Mouse (Mus musculus): Measurements from ENCODE around the gene Bcar3.

Gene Bcar3

GRCm38 (mm10) chr3:122336030-122336429 is 42.1 kb downstream of the Bcar3 start:
- in situ Hi-C loops (cut with MboI, MseI) = no loop called here

- in situ Hi-C loops (cut with MboI, MseI) = no loop called here
Measured at GRCm38 (mm10) chr3:122337992-122338391, 44.1 kb downstream of the Bcar3 start.

- in situ Hi-C loops (cut with MboI, MseI) = no loop called here
Measured at GRCm38 (mm10) chr3:122338897-122339296, 45.0 kb downstream of the Bcar3 start.

DNA sequence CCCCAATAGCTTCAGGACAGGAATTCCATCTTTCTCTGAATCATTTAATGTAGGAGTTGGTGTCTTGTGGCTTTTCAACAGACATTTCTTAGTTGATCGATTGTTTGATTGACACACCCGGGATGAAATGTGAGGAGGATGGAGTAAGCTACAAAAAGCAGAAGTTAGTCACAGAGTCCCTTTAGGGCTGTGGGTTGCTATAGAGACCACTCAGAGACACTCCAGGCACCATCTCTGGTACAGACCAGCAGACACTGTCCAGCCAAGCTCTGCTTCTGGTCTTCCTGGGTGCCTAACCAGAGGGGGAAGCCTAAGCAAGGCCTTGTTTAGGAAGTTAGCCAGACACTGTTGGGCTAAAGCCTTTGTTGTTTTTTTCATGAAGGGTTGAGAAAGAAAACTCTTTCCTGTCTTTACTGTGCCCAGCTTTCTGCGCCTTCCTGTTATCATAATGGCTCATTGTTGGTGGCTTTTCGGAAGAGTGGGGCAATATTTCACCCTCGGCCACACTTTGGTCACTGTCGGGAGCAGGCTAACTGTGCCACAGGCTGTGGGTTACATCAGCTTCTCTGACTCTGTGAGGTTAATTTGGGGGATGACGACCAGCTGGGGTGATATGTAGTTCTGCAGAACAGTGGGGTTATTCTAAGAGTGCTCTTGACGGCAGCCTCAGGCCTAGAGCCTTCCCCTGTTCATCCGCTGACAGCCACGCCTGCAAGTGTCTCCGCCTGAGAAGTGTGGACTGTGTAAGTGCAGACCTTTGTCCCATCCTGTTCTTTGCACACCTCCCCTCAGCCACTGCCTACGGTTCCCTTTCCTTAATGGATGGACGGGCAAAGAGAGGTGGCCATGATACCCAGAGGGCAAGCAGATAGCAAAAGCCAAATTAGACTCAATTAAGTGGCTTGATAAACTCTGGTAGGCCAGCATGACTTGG is 46.5 kb downstream of the Bcar3 start:
- in situ Hi-C loops (cut with MboI, MseI) = no loop called here

DNA sequence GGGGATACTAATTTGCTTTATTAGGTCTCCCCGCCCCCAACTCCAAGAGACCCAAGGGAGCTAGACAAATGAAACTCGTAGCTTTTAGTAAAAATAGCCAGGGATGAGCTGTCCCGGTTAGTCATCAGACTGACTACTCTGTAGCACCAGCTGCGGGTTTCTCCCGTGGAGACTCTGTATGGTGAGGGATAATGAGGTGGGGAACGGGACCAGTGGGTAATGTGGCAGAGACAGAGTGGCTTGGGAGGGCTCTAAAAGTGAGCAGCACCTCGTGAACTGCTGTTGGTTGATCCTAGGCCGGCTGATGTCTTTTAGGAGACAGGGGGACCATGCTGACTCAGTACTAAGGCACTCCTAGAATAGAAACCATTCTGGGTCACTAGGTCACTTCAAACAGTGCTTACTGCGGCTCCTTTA is 49.5 kb downstream of the Bcar3 start:
- in situ Hi-C loops (cut with MboI, MseI) = no loop called here

- in situ Hi-C loops (cut with MboI, MseI) = no loop called here
Measured at GRCm38 (mm10) chr3:122344350-122344749, 50.4 kb downstream of the Bcar3 start.

DNA sequence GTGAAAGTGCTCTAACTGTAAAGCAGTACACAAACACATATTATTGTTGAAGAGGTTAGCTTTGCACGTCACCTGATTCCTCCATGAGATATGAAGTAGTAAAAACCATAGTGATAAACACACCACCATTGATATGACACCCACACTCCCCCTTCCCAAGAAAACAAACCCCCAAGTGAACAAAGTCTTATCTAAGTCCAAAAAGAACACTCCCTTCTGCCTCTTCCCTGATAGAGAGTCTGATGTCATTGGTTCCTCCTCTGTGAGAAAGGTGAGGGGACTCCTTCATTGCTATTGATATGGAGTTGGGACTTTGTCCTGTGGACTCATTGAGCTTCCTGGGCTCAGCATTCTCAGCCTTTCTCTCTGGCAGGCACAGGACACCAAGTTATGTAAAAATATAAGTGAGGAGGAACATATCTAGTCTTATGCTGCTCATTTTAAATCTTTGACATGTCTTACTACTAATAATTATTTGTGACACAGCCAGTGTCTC is 52.1 kb downstream of the Bcar3 start:
- in situ Hi-C loops (cut with MboI, MseI) = no loop called here

GRCm38 (mm10) chr3:122346600-122346999 is 52.7 kb downstream of the Bcar3 start:
- in situ Hi-C loops (cut with MboI, MseI) = no loop called here

DNA sequence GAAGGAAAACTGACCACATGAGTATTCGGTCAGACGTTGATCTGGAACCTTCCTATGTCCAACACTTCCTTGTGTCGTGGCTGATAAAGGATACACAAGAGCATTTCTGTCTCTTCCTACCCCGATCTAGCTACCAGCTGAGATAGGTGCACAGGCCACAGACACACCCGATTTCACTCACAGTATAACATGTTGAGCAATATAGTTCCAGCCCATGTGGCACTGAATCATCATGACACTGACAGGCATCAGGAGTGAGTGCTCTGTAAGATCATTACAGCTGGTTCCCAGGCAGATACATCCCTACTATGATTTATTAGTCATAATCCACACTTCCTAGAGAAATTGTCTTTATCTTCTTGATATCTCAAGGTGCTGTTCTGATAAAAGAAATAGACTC is 54.7 kb downstream of the Bcar3 start:
- in situ Hi-C loops (cut with MboI, MseI) = no loop called here

DNA sequence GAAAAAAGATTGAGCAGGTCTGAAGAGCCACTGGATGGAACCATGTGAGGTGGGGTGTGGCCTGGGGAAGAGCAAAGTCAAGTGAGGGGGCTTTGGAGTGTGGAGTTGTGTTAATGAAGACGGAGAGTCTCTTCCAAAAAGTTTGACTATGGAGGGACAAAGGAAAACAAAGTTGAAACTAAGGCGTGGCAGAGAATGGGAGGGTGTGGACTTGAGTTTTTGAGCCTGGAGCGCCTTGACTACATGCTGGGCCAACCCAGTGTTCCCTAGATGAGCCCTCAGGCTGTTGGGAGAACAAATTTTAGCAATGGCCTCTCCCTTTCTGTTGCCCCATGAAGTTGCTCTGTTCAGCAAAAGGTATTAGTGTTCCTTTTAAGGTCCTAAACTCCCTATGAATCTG is 58.9 kb downstream of the Bcar3 start:
- in situ Hi-C loops (cut with MboI, MseI) = no loop called here

DNA sequence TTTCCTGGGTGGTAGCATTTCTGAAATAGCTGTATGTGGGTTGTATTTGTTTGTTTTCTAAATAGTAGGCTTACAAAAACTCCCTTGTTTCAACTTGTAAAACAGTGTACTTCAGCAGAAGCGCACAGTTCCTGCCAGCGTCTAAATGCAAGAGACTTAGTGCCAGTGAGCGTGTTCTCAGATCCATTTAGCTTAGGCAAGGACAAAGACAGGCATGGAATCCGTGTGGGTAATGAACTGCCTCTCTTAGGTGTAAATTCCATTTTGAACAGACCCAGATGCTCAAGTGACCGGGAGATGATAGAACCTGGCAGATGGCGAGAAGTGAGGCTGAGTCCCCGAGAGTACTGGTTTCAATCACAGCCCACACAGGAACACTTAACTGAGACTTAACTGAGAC is 65.5 kb downstream of the Bcar3 start:
- in situ Hi-C loops (cut with MboI, MseI) = no loop called here

DNA sequence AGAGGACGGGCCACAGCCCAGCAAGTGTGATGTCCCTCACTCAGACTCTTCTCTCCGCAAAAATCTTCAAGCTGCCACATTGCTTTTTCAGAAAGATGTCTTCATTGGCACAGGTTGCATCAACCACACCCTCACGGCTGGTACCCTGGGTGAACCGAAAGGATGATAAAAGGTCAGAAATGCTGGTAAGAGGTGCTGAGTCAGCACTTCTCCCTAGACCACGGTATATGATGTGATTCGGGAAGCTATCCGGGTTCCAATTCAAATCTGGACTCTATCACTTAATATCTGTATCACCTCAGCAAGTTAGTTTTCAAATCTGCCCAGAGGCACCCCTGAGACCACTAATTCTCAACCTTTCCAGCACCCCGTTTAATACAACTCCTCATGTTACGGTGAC is 66.0 kb downstream of the Bcar3 start:
- in situ Hi-C loops (cut with MboI, MseI) = no loop called here

DNA sequence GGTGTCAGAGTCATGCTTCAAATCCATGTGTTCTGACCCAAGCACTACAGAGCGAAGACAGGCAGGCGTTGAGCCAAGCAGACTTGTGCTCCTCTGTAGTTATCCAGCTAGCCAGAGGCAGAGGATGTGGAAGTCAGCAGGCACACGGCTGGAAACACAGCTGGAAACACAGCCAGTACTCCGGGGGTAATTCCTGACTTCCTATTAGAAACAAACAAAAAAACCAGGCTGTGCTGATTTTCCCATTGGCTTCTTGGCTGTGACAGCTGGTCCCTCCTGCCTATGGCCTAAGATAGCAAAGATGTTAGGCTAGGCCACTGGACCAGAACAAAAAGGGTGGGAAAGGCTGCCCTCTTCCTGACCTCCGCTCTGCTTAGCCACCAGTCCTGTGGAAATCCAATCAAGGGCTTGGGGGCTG is 66.8 kb downstream of the Bcar3 start:
- in situ Hi-C loops (cut with MboI, MseI) = no loop called here

DNA sequence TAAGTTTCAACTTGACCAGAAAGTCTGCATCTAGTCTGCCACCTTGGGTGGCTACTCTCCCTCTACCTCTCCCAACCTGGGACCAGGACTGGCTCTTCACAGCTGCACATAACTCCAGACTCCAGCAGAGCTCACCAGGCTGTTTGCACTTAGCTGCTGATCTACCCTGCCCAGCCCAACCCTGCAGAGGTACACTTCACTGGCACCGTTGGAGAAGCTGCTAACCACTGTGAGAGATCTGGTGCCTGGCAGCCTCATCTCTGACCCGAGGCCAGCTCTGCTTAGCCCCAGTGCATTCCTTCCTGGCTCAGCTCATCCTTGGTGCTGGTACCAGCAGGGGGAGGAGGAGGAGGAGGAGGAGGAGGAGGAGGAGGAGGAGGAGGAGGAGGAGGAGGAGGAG is 68.8 kb downstream of the Bcar3 start:
- in situ Hi-C loops (cut with MboI, MseI) = no loop called here

- in situ Hi-C loops (cut with MboI, MseI) = no loop called here
Measured at GRCm38 (mm10) chr3:122364565-122364964, 70.6 kb downstream of the Bcar3 start.

DNA sequence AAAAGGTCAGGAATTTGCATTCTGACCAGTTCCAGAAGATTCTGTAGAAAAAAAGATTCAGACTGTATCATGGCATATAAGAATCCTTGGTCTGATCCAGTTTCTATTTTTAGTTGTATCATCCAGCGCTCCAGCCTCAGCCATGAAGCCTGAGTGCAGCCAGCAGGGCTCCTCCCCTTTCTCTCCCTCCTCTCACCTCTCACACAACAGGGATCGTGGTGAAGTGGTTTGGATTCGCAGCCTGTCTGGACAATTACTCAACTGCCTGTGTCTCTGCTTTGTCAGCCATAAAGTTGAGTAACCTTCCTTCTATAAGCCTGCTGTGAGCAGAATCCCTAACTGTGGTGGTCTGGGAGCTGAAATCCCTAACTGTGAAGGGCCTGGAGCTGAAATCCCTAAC is 71.4 kb downstream of the Bcar3 start:
- in situ Hi-C loops (cut with MboI, MseI) = no loop called here

DNA sequence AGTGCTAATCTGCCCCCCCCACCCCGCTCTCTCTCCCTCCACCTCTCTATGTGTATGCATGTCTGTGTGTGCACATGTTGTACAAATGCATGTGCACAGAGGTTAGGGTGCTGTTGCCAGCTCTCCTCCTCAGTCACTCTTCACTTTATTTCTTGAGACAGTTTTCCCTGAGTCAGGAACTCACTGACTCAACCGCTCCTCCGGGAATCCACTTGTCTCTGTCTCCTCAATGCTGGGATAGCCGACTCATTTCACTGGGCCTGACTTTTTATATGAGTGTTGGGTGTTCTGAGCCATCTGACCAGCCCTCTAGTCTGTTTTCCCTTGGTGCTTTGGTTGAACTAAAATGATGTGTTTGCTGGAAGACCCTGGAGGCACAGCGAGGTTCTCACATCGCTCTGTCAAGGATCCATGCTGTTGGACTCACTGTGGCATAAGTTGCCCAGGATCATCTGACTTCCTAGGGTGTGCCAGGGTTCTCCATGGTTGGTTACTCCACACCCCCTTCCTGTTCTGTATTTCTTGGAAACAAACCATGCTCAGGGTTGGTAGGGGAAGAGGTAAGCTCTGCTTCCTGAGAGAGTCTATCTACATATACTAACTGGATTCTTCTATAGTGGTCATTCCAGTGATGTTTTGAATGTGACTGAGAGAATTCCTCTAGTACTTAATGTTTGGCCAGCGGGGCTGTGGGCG is 77.9 kb downstream of the Bcar3 start:
- in situ Hi-C loops (cut with MboI, MseI) = no loop called here

DNA sequence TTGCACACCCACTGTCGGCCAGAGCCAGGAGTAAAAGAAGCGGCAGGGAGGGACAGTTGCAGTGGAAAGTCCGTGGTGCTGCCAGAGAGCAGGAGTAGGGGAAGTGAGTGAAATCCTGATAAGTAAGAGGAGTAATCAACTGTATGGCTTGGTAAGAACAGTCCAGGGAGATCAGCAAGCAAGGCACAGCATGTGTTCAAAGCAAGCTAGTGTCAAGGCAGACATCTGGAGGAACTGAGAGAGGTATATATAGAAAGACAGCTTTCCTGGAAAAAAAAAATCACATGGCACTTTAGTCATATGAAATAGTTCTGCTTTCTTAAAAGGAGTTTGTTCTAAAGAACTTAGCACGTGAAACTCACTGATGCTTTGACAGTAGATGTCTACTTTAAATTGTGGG is 78.7 kb downstream of the Bcar3 start:
- in situ Hi-C loops (cut with MboI, MseI) = no loop called here

- in situ Hi-C loops (cut with MboI, MseI) = loop anchor here (25.0 kb wide), 1 partner anchor 714 kb away; the partner anchor contains the start of gene 4930432M17Rik
Measured at GRCm38 (mm10) chr3:122376011-122376410, 82.1 kb downstream of the Bcar3 start.

GRCm38 (mm10) chr3:122376412-122376831 is 82.5 kb downstream of the Bcar3 start:
- in situ Hi-C loops (cut with MboI, MseI) = loop anchor here (25.0 kb wide), 1 partner anchor 714 kb away; the partner anchor contains the start of gene 4930432M17Rik

DNA sequence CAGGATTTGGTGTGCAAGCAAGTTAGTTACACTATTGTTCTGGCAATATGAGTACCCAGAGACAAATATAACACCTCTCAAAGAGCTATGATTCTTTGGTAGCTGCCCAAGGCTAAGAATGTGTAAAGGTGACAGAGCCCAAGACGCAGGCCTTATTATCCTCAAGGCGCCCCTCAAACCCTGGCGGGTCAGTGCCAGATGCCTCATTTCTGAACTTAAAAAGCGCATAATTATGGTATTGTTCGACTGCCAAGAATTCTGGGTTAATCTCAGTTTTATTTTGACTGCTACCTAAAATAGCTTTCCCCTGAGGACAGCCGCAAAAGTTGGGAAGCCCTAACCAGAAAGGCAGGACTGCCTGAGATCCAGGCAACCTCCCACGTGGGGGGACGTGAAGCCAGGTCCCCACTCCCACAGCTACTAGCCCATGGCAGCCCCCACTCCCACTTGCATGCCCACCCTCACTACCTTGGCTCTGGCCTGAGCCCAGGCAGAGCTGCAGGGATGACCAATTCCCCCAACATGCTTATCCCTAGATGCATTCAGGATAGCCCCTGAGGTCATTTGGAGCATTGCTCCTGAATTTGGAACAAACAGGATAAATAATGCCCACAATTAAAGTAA is 83.0 kb downstream of the Bcar3 start:
- in situ Hi-C loops (cut with MboI, MseI) = loop anchor here (25.0 kb wide), 1 partner anchor 715 kb away; the partner anchor contains the start of gene 4930432M17Rik

GRCm38 (mm10) chr3:122378634-122379033 is 84.7 kb downstream of the Bcar3 start:
- in situ Hi-C loops (cut with MboI, MseI) = loop anchor here (25.0 kb wide), 1 partner anchor 716 kb away; the partner anchor contains the start of gene 4930432M17Rik
